Mouse (Mus musculus): ENCODE measurements around the gene U90926.

DNA sequence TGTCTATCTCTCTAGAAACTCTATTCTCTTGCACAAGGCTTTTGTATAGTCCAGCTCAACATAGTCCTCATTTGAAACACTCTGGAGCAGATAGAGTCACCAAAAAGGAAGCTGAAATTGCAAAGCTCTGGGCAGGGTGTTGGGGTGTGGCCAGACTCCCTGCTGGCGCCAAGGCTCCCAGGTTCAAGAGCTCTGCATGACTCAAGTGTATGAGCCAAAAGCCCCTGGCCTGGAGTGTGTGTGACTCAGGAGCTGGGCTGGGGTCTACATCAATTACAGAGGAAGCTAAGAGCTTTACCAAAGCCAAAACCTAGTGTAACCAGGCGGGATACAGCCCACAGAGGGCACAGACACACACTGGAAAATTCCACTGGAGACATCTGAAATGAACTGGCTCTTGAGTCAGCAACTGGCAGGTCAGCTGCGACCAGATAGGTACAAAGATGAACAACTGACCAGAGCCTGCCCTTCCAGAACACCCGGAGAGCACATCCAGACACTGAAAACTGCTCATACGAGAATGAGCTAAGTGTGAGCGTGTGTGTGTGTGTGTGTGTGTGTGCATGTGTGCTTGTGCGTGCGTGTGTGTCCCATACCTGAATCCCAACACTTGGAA, 5.2 kb upstream of the U90926 start:
- TF ChIP-seq CTCF (IDR thresholded peaks at IDR 0.05; ENCODE audit: low read depth, low read length) (no peak), POLR2A (IDR thresholded peaks at IDR 0.05; ENCODE audit: extremely low read depth, insufficient read depth, low read length) (no peak)

Measured in liver, adult 2 months (tissue).